Mouse (Mus musculus) forebrain, embryonic 16.5 days (tissue): ENCODE data around the gene Cep78. TPM values are rescaled to one million over a fixed set of nuclear protein-coding genes. Genes with fewer than 3 reads are reported as not detected.
"Not testable (repeated sequence)": the region's sequence is repeated elsewhere in the genome, so short reads cannot be mapped to it uniquely, and the experiment has no call there.

ENCODE experiments used
- ATAC-seq: fragments of 200-750 bp; cut with Nextera tagmentation; 2 replicates; pipeline ENCODE4 v1.8.0; 2017; ENCODE audit warnings: mild to moderate bottlenecking, moderate library complexity
- H3K27ac ChIP-seq: fragments of 300-500 bp; sonication (generic); 2 replicates; pipeline ENCODE4 v1.5.1; 2014; ENCODE audit warnings: low read length, control low read depth
- H3K27me3 ChIP-seq: fragments of 300-500 bp; sonication (generic); replicated peaks from 2 replicates; pipeline ENCODE4 v1.6.1; 2014; ENCODE audit warnings: low read length; ENCODE audit not compliant: control insufficient read depth, insufficient read depth
- H3K36me3 ChIP-seq: fragments of 300-500 bp; sonication (generic); 2 replicates; pipeline ENCODE4 v1.6.1; 2014; ENCODE audit not compliant: control insufficient read depth, insufficient read depth
- H3K4me1 ChIP-seq: fragments of 300-500 bp; sonication (generic); replicated peaks from 2 replicates; pipeline ENCODE4 v1.6.1; 2014; ENCODE audit warnings: low read length; ENCODE audit not compliant: control insufficient read depth, insufficient read depth
- H3K4me2 ChIP-seq: fragments of 300-500 bp; sonication (generic); 2 replicates; pipeline ENCODE4 v1.6.1; 2014; ENCODE audit warnings: mild to moderate bottlenecking, low read length, control low read depth
- H3K4me3 ChIP-seq: fragments of 300-500 bp; sonication (generic); replicated peaks from 2 replicates; pipeline ENCODE4 v1.5.1; 2014; ENCODE audit warnings: mild to moderate bottlenecking, low read length, control low read depth
- H3K9ac ChIP-seq: fragments of 300-500 bp; sonication (generic); replicated peaks from 2 replicates; pipeline ENCODE4 v1.6.1; 2014; ENCODE audit warnings: low read depth, low read length, control low read depth
- H3K9me3 ChIP-seq: fragments of 300-500 bp; sonication (generic); 2 replicates; pipeline ENCODE4 v1.6.1; 2016; ENCODE audit warnings: low read length; ENCODE audit not compliant: control insufficient read depth
- whole genome bisulfite sequencing: fragments of 180-500 bp; shearing (Covaris S2); extraction: QIAGEN DNeasy Blood & Tissue Kit; methylation state at CpG from one replicate; pipeline ENCODE4 v1.1.7; 2014; 5-methylcytosine and 5-hydroxymethylcytosine counted together
- polyA plus RNA-seq: library from polyadenylated mRNA; unstranded; fragments of >200 nt; fragmentation: Nextera tagmentation; extraction: Ambion mirVana; gene quantifications from 2 replicates; pipeline ENCODE4 v1.2.1, GENCODE M21; 2015

The Cep78 gene
- 33.2 and 36.5 TPM in 2 replicates for polyA plus RNA-seq

- 0% methylated on average over 86 of the region's 88 CpGs for WGBS
- no peaks in the 10 kb centered on the region for H3K9me3 ChIP-seq
- peaks cover 15% of the 10 kb centered on the region for H3K4me1 ChIP-seq
- peak within 1 kb of the TSS; percentile 82 for H3K4me2 ChIP-seq
- no peaks in the 10 kb centered on the region for H3K36me3 ChIP-seq
- ATAC-seq: peak; percentile 96
- H3K9ac ChIP-seq: peak within 1 kb of the TSS; percentile 82
- no peaks in the 10 kb centered on the region for H3K27me3 ChIP-seq
- peak within 1 kb of the TSS; percentile 82 for H3K27ac ChIP-seq
- peak within 1 kb of the TSS; percentile 96 for H3K4me3 ChIP-seq
Observed at GRCm38 (mm10) chr19:15984449-15985171, at the start of gene Cep78. TSS of gene Cep78 (minus strand) at chr19:15984989.

GRCm38 (mm10) chr19:16031276-16031675 is 46.5 kb upstream of the Cep78 start:
- no peak overlapping the region for H3K27ac ChIP-seq
- WGBS: 92% methylated on average over 4 of the region's 4 CpGs
- no peak overlapping the region for H3K4me2 ChIP-seq
- no peaks in the 10 kb centered on the region for H3K4me1 ChIP-seq
- no peaks in the 10 kb centered on the region for H3K9me3 ChIP-seq
- ATAC-seq: no peak
- no peaks in the 10 kb centered on the region for H3K27me3 ChIP-seq
- H3K36me3 ChIP-seq: no peaks in the 10 kb centered on the region
- no peak overlapping the region for H3K9ac ChIP-seq
- H3K4me3 ChIP-seq: no peak overlapping the region

- WGBS: 22% methylated on average over 7 of the region's 9 CpGs
- Histone ChIP-seq H3K4me3 (peak overlapping the region; percentile 20), H3K9ac (0 out of 2 replicates have a peak overlapping the region, but pooled peaks have one; percentile 32), H3K4me2 (peak overlapping the region; percentile 46)
- not testable (repeated sequence) for H3K27me3 ChIP-seq, H3K27ac ChIP-seq, H3K4me1 ChIP-seq, H3K9me3 ChIP-seq, H3K36me3 ChIP-seq
- peak; percentile 82 for ATAC-seq
Observed at GRCm38 (mm10) chr19:16029253-16029771, 44.5 kb upstream of the Cep78 start.

- 0 out of 2 replicates have a peak overlapping the region, but pooled peaks have one; percentile 32 for H3K9ac ChIP-seq
- no peaks in the 10 kb centered on the region for H3K27me3 ChIP-seq
- H3K27ac ChIP-seq: no peak overlapping the region
- no peaks in the 10 kb centered on the region for H3K9me3 ChIP-seq
- H3K4me3 ChIP-seq: peak overlapping the region; percentile 20
- H3K4me1 ChIP-seq: no peaks in the 10 kb centered on the region
- no peaks in the 10 kb centered on the region for H3K36me3 ChIP-seq
- no peak for ATAC-seq
- WGBS: 60% methylated on average over 5 of the region's 5 CpGs
- peak overlapping the region; percentile 46 for H3K4me2 ChIP-seq
Observed at GRCm38 (mm10) chr19:16028746-16029252, 44.0 kb upstream of the Cep78 start.

- Histone ChIP-seq H3K27ac (no peak overlapping the region), H3K9me3 (no peaks in the 10 kb centered on the region), H3K4me3 (no peak overlapping the region), H3K9ac (no peak overlapping the region), H3K4me2 (no peak overlapping the region), H3K4me1 (no peaks in the 10 kb centered on the region), H3K36me3 (no peaks in the 10 kb centered on the region), H3K27me3 (no peaks in the 10 kb centered on the region)
- WGBS: 92% methylated on average over 15 of the region's 15 CpGs
- ATAC-seq: no peak
Observed at GRCm38 (mm10) chr19:16027876-16028670, 43.3 kb upstream of the Cep78 start.

GRCm38 (mm10) chr19:16026276-16026675 is 41.5 kb upstream of the Cep78 start:
- Histone ChIP-seq H3K9me3 (no peaks in the 10 kb centered on the region), H3K27ac (no peak overlapping the region), H3K4me1 (no peaks in the 10 kb centered on the region), H3K36me3 (no peaks in the 10 kb centered on the region), H3K27me3 (no peaks in the 10 kb centered on the region), H3K4me2 (no peak overlapping the region), H3K9ac (no peak overlapping the region), H3K4me3 (no peak overlapping the region)
- 99% methylated on average over 5 of the region's 5 CpGs for WGBS
- no peak for ATAC-seq

- Histone ChIP-seq H3K27ac (no peak overlapping the region), H3K4me1 (no peaks in the 10 kb centered on the region), H3K36me3 (no peaks in the 10 kb centered on the region), H3K9ac (no peak overlapping the region), H3K4me2 (no peak overlapping the region), H3K9me3 (no peaks in the 10 kb centered on the region), H3K27me3 (no peaks in the 10 kb centered on the region), H3K4me3 (no peak overlapping the region)
- ATAC-seq: no peak
- 83% methylated on average over 10 of the region's 10 CpGs for WGBS
Observed at GRCm38 (mm10) chr19:16022178-16022577, 37.4 kb upstream of the Cep78 start.

GRCm38 (mm10) chr19:16016171-16016570 is 31.4 kb upstream of the Cep78 start:
- H3K9ac ChIP-seq: no peak overlapping the region
- H3K4me1 ChIP-seq: no peaks in the 10 kb centered on the region
- H3K36me3 ChIP-seq: no peaks in the 10 kb centered on the region
- no peak overlapping the region for H3K4me3 ChIP-seq
- H3K27ac ChIP-seq: no peak overlapping the region
- WGBS: 61% methylated on average over 1 of the region's 1 CpGs
- H3K4me2 ChIP-seq: no peak overlapping the region
- no peaks in the 10 kb centered on the region for H3K9me3 ChIP-seq
- H3K27me3 ChIP-seq: no peaks in the 10 kb centered on the region
- ATAC-seq: no peak
